Mouse (Mus musculus) spleen, adult 12 weeks (tissue): ENCODE results near the gene Usp32.

Source experiments
- DNase-seq: peaks from one replicate; pipeline ENCODE4 v3.0.0; 2022; ENCODE audit warnings: low spot score

Gene Usp32

DNA sequence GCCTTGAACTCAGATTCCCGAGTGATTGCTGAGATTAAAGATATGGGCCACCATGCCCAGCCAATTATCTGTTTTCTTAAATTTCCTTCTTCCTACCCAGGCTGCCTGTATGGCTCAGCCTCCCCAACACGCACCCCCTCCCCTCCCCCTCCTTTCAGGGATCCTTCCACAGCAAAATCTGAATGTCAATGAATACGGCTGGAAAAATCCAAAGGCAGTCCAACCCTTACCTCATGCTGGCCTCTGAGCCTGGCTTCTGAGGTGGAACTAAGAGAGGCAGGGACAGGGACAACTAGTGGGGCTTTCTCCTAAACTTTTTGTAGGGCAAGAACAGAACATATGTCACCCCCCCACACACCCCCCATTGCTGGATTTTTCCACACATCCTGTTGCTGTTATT, 191.8 kb downstream of the Usp32 start:
- DNase-seq = no peak

- DNase-seq = no peak
Measured at GRCm38 (mm10) chr11:84947206-84947605, 192.8 kb downstream of the Usp32 start.

GRCm38 (mm10) chr11:84945841-84946240, 194.1 kb downstream of the Usp32 start:
- no peak for DNase-seq

DNA sequence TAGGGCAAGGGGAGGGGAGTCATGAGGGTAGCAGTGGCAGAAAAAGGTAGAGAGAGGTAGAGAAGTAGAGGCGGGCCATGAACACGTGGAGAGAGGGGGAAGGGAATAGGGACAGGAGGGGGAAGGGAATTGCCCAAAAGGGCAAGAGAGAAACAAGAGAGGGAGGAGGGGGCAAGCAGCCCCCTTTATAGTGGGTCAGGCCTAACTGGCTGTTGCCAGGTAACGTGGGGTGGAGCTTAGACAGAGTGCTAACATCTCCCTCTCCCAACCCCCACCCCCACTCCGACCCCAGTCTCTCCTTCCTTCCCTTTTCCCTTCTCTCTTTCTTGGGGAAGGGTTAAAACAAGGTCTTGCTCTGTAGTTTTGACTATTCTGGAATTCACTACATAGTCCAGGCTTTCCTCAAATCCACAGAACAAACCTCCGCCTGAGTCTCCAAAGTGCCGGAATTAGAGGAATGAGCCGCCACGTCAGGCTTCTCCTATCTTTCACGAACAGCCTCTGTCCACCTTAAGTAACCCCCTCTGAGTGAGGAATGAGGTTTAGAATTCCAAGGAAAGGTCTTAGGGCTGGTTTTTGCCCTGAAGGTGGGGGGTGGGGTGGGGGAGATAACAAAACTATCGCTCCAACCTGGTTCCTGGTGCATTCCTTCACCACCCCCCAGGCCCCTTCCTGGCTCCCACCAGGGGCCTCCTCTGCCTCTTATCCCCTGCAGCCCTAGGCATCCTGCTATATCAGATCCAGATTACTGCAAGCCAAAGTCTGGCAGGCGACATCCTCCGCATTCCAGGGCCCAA, 195.1 kb downstream of the Usp32 start:
- no peak for DNase-seq

- peak; percentile 5 for DNase-seq
Measured at GRCm38 (mm10) chr11:84943948-84944347, 196.0 kb downstream of the Usp32 start.

- DNase-seq = no peak
Measured at GRCm38 (mm10) chr11:84940140-84940539, 199.8 kb downstream of the Usp32 start.

- DNase-seq = no peak
Measured at GRCm38 (mm10) chr11:84939508-84940053, 200.4 kb downstream of the Usp32 start.
